Mouse (Mus musculus) E14TG2a.4 (cell line): ENCODE results near the gene Pi4k2a.

Experiments
- CTCF ChIP-seq: conservative IDR thresholded peaks from 2 replicates; pipeline ENCODE4 v1.5.1; 2014; ENCODE audit warnings: low read length
- NANOG ChIP-seq: IDR thresholded peaks from 2 replicates; pipeline ENCODE4 v1.6.1; 2014; ENCODE audit warnings: borderline replicate concordance, low read length, mixed read lengths

GRCm38 (mm10) chr19:42080469-42080868, 9.8 kb upstream of the Pi4k2a start:
- no peak for TF ChIP-seq CTCF
- no peak for TF ChIP-seq NANOG
